Mouse (Mus musculus) ES-Bruce4 (cell line): ENCODE measurements around the gene Plcb4. TPM values are rescaled to one million over a fixed set of nuclear protein-coding genes. Genes with fewer than 3 reads are reported as not detected.

Experiments used
- H3K27ac ChIP-seq: 2 replicates; pipeline ENCODE4 v1.5.1; 2012; ENCODE audit warnings: low read length, inconsistent platforms; ENCODE audit not compliant: insufficient read depth
- H3K27me3 ChIP-seq: 2 replicates; pipeline ENCODE4 v1.6.1; 2012; ENCODE audit warnings: mild to moderate bottlenecking, low read length, inconsistent platforms; ENCODE audit not compliant: control insufficient read depth, poor library complexity, insufficient read depth, severe bottlenecking
- H3K36me3 ChIP-seq: 2 replicates; pipeline ENCODE4 v1.6.1; 2012; ENCODE audit warnings: inconsistent platforms, mild to moderate bottlenecking, low read length, moderate library complexity; ENCODE audit not compliant: control insufficient read depth, poor library complexity, insufficient read depth, severe bottlenecking
- H3K4me1 ChIP-seq: one replicate; pipeline ENCODE4 v1.8.1; 2011; ENCODE audit warnings: low read length; ENCODE audit not compliant: control insufficient read depth, insufficient read depth
- H3K4me3 ChIP-seq: 2 replicates; pipeline ENCODE4 v1.5.1; 2011; ENCODE audit warnings: low read depth, mild to moderate bottlenecking, low read length
- H3K9ac ChIP-seq: 2 replicates; pipeline ENCODE4 v1.6.1; 2012; ENCODE audit warnings: low read depth, mild to moderate bottlenecking, inconsistent platforms; ENCODE audit not compliant: poor library complexity, severe bottlenecking
- H3K9me3 ChIP-seq: replicated peaks from 2 replicates; pipeline ENCODE4 v1.6.1; 2012; ENCODE audit warnings: mild to moderate bottlenecking, low read length, inconsistent platforms; ENCODE audit not compliant: control insufficient read depth, poor library complexity, insufficient read depth, severe bottlenecking
- CTCF ChIP-seq: IDR thresholded peaks from one replicate; pipeline ENCODE4 v1.8.1; 2011; ENCODE audit warnings: low read depth, low read length
- EP300 ChIP-seq: IDR thresholded peaks from 2 replicates; pipeline ENCODE4 v1.6.1; 2011; ENCODE audit warnings: low read depth, low read length; ENCODE audit not compliant: insufficient read depth
- POLR2A ChIP-seq: IDR thresholded peaks from one replicate; pipeline ENCODE4 v1.8.1; 2011; ENCODE audit warnings: low read length; ENCODE audit not compliant: insufficient read depth
- polyA plus RNA-seq: library from polyadenylated mRNA; stranded (reverse); fragments of >200 nt; gene quantifications from 2 replicates; pipeline ENCODE4 v1.2.4, GENCODE M21; 2011; ENCODE audit warnings: low read depth; ENCODE audit not compliant: missing spikeins, insufficient read depth, insufficient read length

Plcb4 gene
- polyA plus RNA-seq, 1 experiment, result 19.3 TPM

GRCm38 (mm10) chr2:135750748-135751147 lies 91.9 kb downstream of the Plcb4 start:
- Histone ChIP-seq H3K36me3 (no peaks in the 10 kb centered on the region), H3K4me1 (peaks cover 2% of the 10 kb centered on the region), H3K4me3 (no peak overlapping the region), H3K9ac (no peak overlapping the region), H3K9me3 (no peaks in the 10 kb centered on the region), H3K27ac (no peak overlapping the region), H3K27me3 (no peaks in the 10 kb centered on the region)
- TF ChIP-seq EP300, result no peak
- TF ChIP-seq POLR2A, result no peak
- no peak for TF ChIP-seq CTCF

DNA sequence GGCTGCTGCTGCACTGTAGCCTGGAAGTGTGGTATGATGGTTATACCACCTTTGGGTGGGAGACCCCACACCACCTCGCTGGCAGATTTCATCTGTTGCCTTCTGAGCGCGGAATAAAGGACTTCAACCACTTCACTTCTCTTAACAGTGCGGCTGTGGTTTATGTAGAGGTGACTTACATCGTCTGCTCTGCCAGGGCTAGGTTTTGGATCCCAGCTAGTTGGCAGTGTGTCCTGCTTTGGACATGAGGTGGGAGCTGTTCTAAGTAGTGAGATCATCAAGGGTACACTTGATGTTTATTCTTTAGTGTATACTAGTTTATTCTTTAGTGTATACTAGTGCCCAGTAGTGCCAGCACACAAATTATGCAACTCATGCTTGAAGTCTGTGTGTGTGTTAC lies 97.0 kb downstream of the Plcb4 start:
- no peak overlapping the region for H3K4me3 ChIP-seq
- H3K4me1 ChIP-seq, result peaks cover under 1% of the 10 kb centered on the region
- H3K27me3 ChIP-seq, result no peaks in the 10 kb centered on the region
- H3K36me3 ChIP-seq, result no peaks in the 10 kb centered on the region
- no peak overlapping the region for H3K27ac ChIP-seq
- H3K9me3 ChIP-seq, result no peaks in the 10 kb centered on the region
- TF ChIP-seq POLR2A, result no peak
- no peak for TF ChIP-seq CTCF
- no peak for TF ChIP-seq EP300
- no peak overlapping the region for H3K9ac ChIP-seq

- Histone ChIP-seq H3K27me3 (no peaks in the 10 kb centered on the region), H3K9me3 (no peaks in the 10 kb centered on the region), H3K4me3 (no peak overlapping the region), H3K36me3 (no peaks in the 10 kb centered on the region), H3K4me1 (no peaks in the 10 kb centered on the region), H3K9ac (no peak overlapping the region), H3K27ac (no peak overlapping the region)
- TF ChIP-seq CTCF, result no peak
- TF ChIP-seq POLR2A, result no peak
- TF ChIP-seq EP300, result no peak
Measured at GRCm38 (mm10) chr2:135757478-135757877, 98.7 kb downstream of the Plcb4 start.

DNA sequence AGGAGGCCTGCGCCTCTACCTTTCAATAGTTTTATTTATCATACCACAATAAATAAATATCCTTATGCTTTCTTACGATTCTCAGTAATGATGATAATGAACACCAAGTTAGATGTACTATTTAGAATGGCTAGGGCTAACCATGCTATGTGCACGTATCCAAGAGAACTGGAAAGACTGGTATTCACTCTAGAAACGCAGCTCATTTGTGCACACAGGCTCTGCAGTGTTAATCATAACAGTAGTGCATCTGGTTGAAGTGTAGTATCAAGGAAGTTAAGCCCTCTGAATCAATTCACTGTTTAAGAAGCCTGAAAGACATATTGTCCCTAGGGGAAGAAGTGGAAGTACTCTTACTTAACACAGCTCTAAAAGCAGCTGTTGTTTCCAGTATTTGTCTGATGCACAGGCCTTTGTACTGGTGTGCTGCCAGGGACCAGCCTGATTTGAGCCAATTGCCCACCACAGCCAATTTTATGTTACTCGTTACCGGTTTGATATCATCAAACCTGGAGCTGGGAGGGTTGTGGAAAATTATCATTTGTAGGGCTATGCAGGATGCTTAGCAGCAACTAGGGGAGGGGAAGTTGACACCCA lies 100.8 kb downstream of the Plcb4 start:
- no peaks in the 10 kb centered on the region for H3K4me1 ChIP-seq
- H3K4me3 ChIP-seq, result no peak overlapping the region
- H3K27ac ChIP-seq, result no peak overlapping the region
- H3K36me3 ChIP-seq, result no peaks in the 10 kb centered on the region
- H3K9me3 ChIP-seq, result no peaks in the 10 kb centered on the region
- no peaks in the 10 kb centered on the region for H3K27me3 ChIP-seq
- H3K9ac ChIP-seq, result no peak overlapping the region
- TF ChIP-seq POLR2A (no peak), CTCF (no peak), EP300 (no peak)

- H3K4me1 ChIP-seq, result no peaks in the 10 kb centered on the region
- no peak overlapping the region for H3K9ac ChIP-seq
- H3K27ac ChIP-seq, result no peak overlapping the region
- H3K36me3 ChIP-seq, result no peaks in the 10 kb centered on the region
- no peaks in the 10 kb centered on the region for H3K9me3 ChIP-seq
- TF ChIP-seq EP300, result no peak
- no peak for TF ChIP-seq CTCF
- TF ChIP-seq POLR2A, result no peak
- no peaks in the 10 kb centered on the region for H3K27me3 ChIP-seq
- no peak overlapping the region for H3K4me3 ChIP-seq
Measured at GRCm38 (mm10) chr2:135761226-135761802, 102.5 kb downstream of the Plcb4 start.

DNA sequence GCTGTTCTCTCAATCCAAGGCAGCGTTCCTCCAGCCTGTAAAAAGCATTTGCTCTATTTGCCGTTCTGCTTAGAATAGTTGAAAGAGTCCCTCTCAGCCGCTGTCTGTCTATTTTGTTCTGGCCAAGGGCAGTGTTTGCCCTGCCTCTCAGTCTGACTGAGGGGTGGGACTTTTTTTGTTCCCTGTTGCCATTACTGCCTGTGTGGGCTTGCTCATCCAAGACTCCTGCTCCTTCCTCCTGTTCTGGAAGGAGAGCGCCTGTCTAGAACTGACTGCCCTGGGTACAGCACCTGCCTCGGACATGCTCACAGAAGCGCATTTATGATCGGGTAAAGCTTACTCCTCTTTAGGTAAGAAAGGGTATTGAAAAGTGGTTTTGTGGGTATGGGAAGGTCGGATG lies 105.9 kb downstream of the Plcb4 start:
- Histone ChIP-seq H3K4me1 (no peaks in the 10 kb centered on the region), H3K9ac (no peak overlapping the region), H3K36me3 (no peaks in the 10 kb centered on the region), H3K27me3 (no peaks in the 10 kb centered on the region), H3K27ac (peak overlapping the region; percentile 36; the same call in 1 of the 2 replicates), H3K4me3 (0 out of 2 replicates have a peak overlapping the region, but pooled peaks have one; percentile 15), H3K9me3 (no peaks in the 10 kb centered on the region)
- TF ChIP-seq EP300, result no peak
- TF ChIP-seq POLR2A, result no peak
- TF ChIP-seq CTCF, result no peak
